Mouse (Mus musculus) c-Kit-positive CD71-positive TER-119-negative erythroid progenitor cells, embryonic 14.5 days (primary cell): ENCODE measurements around the gene Ankrd13b.
"Not testable (repeated sequence)": the region's sequence is repeated elsewhere in the genome, so short reads cannot be mapped to it uniquely, and the experiment has no call there.

Experiments
- DNase-seq: peaks from one replicate; pipeline ENCODE4 v3.0.0-alpha.2; 2013; ENCODE audit warnings: low read depth

Ankrd13b gene

DNA sequence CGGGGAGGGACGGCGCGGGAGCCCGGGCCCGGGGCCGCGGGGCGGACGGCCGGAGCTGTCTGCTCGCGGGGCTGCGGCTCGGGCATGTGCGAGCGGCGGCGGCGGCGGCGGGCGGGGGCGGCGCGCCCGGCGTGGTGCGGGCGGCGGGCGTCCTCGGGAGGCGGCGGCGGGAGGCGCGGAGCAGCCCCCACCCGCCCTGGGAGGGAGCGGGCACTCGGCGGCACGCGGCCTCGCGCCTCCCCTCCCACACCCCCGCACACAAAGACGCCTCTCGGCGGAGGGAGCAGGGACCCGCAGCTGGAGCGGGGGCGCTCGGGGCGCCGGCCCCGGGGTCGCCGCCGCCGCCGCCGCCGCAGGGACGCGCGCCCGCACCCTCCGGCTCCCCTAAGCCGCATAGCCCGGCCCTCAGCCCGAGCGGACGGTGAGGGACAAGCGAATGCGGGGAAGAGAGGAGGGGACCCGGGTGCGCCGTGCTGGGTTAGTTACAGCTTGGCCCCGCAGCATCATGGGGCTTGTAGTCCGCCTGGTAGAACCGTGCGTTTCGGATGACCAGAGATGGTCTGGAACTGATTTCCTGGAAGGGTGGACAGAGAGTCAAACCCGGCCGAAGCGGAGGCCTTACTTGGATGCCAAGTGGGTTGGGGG, at the start of gene Ankrd13b:
Gene Ankrd13b, minus strand, starts transcription at position 88 of the 645 bp plus-strand sequence.
- DNase-seq: no peak

DNA sequence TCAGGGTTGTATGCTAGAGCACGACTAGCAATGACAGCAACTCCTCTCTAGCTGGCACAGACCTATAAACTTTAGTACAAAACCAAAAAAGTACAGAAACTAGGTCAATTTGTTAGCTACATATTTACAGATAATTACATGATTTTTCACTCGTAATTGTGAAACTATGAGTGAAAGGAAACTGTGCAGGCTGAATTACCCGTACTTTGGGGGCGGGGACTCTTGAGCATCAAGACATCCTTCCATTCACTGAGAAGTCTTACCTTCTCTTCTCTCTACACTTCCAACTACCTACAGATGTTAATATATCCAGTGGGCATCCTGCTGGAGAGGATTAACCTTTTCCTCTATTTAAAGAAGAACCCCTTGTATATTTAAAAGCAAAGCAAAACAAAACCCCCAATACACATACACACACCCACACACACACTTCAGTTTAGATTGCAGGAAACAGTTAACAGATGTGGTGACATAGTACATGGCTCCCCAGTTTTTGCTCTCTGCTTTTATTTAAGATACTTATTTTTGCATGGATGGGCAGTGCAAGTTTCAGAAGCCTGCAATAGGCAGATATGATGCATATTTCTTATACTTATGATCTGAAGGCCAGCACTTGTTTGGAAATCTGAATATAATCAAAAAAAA, 42.8 kb upstream of the Ankrd13b start:
- no peak for DNase-seq

DNA sequence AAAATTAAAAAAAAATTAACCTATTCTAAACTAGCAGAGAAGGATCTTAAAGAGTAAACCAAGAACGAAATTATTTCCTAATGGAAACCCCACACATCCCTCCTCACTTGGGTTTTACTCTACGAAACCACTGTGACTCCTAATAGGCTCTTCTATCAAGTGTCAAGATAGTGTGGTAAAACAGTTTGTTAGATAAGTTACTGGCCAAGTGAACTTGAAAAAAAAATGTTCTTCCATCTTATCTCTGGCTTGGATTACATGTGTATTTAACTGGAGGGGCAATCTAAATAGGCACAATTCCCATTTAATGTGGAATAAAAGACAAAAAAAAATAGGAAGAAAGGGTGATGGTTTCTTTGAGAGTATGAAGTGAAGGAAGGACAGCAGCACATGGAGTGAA, 41.4 kb upstream of the Ankrd13b start:
- no peak for DNase-seq

DNA sequence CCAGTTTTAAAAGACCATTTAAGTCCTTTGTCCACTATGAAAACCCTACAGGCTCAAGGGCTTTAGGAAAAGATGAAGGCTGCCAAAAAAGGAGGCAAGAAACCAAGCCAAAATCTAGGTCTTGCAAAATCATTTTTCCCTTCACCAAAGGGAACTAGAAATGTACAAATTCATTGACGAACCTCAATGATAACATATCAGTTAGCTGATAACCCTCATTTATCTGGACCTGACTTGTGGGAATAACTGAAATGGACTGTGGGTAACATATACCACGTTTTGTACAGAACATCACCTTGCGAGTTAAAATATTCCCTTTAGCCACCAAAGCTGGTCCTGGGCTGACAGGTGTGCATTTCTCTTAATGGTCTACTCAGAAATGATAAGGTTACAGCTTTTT, 40.2 kb upstream of the Ankrd13b start:
- no peak for DNase-seq

DNA sequence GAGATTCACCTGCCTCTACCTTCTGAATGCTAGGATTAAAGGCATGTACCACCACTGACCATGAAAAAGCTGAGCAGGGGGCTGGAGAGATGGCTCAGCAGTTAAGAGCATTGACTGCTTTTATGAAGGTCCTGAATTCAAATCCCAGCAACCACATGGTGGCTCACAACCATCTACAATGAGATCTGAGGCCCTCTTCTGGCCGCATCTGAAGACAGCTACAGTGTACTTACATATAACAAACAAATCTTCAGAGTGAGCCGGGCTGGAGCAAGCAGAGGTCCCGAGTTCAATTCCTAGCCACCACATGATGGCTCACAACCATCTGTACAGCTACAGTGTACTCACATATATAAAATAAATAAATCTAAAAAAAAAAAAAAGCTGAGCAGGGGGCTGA, 38.9 kb upstream of the Ankrd13b start:
- DNase-seq: not testable (repeated sequence)

DNA sequence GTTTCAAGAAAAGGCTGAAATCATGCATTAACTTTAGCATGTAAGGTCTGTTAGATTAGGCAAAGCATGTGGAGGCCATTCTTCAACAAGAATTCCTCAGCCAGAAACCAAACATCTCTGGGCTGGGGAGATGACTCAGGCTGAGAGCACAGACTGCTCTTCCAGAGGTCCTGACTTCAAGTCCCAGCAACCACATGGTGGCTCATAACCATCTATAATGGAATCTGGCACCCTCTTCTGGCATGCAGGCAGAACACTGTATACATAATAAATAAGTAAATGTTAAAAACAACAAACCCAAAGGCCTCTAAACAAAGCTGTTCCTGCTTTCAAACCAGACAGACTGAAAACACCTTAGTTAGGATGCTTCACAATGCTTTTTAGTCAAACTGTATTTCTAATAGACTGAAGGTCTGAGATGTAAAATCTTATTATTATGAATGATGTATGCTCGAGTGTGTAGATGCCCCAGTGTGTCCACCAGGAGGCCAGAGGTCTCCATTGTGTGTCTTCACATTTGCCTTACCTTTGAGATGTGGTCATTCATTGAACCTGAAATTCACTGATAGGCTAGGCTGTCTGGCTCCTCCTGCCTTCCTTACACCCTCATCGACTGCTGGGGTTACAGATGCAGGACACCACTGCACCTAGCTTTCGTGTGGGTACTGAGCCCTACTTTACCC, 36.5 kb upstream of the Ankrd13b start:
- no peak for DNase-seq

DNA sequence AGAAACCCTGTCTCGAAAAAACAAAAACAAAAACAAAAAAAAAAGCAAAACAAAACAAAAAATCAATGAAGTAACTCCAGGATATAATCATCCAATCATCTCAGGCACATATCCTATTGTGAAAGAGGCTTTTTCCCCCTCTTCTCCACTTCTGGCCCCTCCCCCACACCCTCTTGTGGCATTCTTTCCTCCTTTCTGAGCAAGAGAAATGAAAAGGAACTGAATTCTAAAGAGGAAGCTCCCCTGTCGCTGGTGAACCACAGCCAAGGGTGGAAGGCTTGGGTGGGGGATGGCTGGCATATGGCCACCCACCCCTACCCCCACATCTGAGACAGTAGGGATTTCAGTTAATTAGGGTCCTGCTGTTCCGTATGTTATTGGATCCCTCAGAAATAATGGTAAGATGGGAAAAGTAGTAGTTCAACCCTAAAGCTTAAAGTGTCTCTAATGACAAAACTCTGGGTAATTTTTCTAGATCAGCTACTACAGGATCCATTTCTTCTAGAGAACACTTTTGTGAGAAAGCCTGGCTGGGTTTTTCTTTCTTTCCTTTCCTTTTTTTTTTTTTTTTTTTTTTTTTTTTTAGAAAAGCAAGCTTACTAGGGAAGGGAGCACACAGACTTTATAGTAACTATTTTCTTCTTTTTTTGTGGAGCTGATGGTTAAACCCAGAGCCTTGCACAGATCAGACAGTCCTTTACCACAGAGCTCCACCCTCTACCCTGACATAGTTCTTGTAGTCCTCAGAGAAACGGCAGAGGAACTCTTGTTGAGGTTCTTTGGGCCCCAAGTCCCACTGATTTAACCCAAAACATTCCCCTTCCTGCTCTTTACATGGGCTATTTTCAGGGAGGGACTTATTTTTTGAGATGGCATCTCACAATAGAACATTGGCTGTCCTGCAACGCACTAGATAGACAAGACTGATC, 31.4 kb upstream of the Ankrd13b start:
- DNase-seq: no peak

DNA sequence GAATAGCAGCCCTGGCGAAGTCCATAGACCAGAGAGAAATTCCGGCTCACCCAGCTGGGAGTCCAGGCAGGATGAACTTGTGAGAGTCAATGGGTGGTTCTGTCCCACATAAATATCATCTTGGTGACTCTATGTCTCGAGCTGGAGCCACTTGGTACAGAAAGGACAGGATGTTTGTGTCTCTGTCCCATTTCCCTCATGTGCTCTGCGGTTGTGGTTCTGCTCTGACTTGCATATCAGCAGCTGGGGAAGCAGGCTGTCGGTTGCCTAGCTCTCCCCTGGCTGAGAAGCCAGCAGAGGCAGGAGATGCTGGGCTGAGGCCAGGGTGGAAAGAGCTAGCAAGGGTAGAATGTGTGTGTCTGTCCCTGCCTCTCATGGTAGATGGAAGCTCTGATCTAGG, 29.6 kb upstream of the Ankrd13b start, which contains the start of gene Gm10392:
Gene Gm10392, minus strand, starts transcription at position 156 of the 400 bp plus-strand sequence.
- no peak for DNase-seq

DNA sequence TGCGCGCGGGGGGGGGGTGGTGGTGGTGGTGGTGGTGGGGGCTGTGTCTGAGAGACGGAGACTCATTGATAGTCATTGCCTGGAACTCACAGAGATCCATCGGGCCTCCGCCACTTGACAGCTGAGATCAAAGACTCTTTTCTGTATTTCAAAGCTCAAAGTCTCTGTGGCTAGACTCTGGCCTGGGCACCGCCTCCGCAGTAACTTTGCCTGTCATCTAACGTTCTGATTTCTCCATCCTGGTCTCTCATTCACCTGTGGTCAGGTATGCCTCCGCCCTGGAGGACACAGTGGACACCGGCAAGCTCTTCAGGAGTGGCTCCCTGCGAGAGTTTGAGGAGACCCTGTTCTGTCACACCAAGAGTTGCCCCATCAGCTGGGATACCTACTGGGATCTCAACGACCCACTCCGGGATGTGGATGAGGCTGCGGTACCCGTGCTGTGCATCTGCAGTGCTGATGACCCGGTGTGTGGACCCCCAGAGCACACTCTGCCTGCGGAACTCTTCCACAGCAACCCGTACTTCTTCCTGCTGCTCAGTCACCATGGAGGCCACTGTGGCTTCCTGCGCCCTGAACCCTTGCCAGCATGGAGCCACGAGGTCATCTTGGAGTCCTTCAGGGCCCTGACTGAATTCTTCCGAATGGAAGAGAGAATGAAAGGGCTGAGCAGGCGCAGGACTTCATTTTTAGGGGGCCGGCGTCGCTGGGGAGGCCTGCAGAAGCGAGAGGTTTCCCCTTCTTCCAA, 28.7 kb upstream of the Ankrd13b start:
- no peak for DNase-seq

DNA sequence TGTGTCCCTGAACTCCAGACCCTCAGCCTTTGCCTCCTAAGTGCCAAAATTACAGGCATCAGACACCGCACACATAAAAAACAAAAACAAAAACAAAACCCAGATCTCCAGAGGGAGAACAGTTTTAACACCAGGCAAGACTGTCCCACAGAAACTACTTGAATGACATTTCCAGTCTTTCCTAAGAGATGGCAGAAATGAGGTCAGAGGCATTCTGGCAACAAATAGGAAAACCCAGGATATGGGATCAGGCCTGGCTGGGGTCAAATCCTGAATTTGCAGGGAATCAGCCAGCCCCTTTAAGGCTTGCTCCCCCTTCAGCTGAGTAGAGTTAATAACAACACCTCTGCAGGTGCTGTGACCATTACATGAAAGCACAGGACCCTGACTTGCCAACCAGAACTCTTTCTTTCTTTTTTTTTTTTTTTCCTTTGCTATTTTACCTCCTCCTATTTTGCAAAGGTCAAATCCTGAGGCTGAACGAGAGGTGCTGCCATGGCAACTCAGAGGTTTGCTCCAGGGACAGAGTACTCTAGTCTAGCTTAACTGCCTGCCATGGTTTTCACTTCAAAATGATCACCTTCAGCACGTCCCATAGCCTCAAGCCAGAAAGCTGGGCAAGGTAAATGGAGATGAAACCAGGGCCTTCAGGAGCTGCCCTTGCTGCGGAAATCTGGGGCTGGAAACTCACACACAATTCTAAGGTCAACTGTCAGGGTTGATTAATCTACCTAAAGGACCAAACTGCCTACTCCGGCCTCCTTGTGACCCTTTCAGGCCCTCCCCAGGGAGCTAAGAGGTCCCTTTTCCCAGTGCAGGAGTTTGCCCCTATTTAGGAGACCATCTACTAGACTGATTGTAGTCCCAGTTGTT, 27.3 kb upstream of the Ankrd13b start:
- DNase-seq: no peak

DNA sequence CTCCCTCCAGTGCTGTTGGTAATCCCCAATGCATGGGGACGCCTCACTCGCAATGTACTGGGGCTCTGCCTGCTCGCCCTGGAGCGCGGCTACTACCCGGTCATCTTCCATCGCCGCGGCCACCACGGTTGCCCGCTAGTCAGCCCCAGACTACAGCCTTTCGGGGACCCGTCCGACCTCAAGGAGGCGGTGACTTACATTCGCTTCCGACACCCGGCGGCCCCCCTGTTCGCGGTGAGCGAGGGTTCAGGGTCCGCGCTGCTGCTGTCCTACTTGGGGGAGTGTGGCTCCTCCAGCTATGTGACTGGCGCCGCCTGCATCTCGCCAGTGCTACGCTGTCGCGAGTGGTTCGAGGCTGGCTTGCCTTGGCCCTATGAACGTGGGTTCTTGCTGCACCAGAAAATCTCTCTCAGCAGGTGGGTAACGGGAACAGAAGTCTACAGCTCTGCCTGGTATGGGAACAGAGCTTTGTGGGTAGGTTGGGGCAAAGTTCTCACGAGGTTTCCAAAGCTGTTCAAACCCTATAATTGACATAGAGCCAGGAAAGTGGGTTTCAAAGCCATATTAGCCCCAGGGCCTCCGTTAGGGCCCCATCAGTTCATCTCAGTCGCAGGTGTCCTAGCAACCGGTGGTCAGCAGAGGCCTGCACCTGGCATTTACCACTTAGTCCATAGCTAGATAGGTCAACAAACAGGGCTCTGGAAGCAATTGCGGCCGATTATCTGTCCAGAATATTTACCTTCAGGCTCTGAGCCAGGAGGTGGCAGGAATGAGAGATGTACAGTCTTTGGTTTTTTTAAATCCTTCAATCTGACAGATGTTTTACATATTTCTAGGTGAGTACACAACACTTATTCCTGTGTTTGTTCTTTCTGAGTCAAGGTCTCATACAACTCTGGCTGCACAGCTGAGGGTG, 26.4 kb upstream of the Ankrd13b start, which contains the start of gene Trp53i13:
Gene Trp53i13, minus strand, starts transcription at position 344 of the 916 bp plus-strand sequence.
- DNase-seq: no peak

DNA sequence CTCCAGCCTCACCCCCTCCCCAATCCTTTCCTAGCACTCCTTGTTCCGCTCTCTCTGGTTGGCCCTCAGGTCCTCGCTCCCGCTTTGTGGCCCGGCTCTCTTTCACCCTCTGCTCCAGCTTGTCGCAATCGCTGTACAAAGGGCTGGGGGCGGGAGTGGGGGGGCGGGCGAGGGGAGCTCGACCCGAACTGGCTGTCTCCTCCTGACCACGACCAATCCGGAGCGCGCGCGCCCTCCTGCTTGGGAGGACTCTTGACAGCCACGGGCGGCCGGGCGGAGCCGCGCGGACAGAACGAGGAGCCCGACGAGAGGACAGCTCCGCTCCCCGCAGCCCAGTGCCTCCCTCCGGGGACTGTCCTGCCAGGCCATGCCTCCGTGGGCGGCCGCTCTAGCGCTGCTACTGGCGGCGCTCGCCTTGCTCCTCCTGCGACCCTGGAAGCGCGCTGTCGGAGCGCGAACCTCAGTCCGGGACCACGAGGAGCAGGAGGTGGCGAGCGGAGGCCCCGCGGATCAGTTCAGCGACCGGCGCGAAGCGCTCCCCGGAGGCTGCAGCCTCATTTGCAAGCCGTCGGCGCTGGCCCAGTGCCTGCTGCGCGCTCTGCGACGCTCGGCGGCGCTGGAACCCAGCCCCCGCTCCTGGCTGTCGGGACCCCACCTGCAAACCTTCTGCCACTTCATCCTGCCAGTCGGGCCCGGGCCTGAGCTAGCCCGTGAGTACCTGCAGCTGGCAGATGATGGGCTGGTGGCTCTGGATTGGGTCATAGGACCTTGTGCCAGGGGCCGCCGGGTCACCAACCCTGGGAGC, 25.6 kb upstream of the Ankrd13b start, which contains the start of gene Abhd15:
Gene Abhd15, plus strand, starts transcription at position 290 of the 805 bp plus-strand sequence.
- DNase-seq: no peak

DNA sequence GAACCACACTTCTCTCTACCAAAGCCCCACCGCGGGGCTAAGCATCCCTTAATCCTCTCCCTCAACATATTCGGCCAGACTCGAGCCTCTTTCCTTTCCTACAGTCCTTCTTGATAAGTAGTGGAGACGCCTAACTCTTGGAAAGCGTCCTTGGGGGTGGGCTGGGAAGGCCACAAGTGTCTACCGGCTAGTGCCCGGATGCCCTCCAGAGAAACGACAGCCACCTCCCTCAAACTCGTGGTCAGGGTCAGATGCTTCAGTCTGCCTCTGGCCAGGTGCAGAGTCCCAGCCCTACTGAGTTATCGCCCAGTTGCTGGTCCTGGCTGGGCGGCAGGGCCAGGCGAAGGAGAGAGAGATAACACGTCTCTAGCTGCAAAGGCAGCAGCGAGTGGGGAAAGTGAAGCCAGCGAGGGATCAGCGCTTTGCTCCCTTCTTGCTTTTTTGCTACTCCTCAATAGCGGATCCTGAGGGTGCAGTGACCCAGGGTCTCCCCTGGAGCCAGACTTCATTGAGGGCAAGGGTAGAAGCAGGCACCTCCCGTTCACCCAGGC, 24.9 kb upstream of the Ankrd13b start:
- no peak for DNase-seq

DNA sequence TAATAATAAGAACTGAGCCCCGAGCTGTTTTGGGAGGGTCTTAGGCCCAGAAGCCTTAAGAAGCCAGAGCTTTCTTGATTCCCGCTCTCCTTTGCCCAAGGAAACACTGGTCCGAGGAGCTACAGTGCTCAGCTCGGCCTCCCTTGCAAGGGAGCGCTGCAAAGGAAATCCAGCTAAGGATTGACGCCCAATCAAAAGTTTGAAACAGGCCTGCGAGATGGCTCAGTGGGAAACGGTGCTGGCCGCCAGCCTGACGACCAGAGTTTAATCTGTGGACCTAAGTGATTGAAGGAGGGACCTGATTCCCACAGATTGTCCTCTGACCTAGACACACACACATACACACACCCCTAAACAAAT, 24.3 kb upstream of the Ankrd13b start:
- no peak for DNase-seq

DNA sequence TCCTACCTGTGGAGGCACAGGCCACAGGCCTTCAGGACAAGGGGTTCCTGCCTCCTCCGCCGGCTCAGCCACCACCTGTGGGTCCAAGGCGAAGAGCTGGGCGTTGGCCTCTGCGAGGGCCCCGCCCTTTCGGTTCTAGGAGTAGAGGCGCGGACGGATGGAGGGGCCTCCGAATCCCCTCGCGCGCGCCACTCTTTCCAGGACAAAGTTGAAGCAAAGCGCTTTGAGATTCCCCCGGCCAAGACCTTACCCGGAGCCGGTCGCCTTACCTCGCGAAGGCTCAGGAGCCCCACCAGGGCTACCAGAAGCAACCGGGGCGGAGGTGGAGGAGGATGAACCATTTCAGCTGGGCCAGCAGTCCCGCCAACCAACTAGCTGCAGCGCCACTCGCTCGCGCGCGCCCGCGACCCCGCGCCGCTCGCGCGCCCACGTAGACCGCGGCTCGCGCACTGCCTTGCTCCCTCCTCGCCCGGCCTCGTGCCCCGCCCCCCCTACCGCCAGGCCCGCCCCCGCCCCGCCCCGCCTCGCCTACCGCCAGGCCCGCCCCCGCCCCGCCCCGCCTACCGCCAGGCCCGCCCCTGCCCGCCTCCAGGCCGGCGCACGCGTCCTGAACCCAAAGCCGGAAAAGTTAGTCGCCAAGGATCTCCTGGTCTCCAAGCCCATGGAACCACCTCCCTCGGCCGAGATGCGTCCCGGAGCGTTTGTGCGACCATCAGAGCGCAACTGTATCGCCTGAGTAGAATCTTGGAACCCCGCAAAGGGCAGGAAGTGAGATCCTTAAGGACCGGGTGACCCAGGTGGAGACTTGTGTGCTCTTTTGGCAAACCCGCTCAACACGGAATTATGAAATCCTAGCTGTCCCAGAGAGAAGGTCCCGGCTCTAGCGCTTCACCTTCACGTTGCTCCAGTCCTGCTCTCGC, 23.7 kb upstream of the Ankrd13b start:
- DNase-seq: no peak

DNA sequence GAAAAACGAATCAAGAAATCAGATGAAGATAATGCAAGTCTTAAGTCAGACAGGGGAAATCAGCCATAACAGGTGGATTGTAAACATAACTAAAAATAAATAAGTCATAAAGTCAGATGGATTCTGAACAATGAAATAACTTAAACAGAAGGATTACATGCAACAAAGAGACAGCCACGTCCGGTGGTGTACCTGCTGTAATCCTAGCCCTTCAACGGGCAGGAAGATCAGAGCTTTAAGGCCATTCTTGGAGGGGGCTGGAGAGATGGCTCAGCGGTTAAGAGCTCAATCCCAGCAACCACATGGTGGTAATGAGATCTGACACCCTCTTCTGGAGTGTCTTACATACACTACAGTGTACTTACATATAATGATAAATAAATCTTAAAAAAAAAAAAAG, 21.9 kb upstream of the Ankrd13b start:
- no peak for DNase-seq
